Mouse (Mus musculus) heart, embryonic 13.5 days (tissue): Measurements from ENCODE around the gene Zfp629. TPM values are rescaled to one million over a fixed set of nuclear protein-coding genes. Genes with fewer than 3 reads are reported as not detected.

Experiments
- ATAC-seq: fragments of 200-750 bp; cut with Nextera tagmentation; 2 replicates; pipeline ENCODE4 v1.8.0; 2017; ENCODE audit warnings: moderate TSS enrichment; ENCODE audit not compliant: insufficient number of reproducible peaks, low FRiP score, low TSS enrichment; ENCODE audit errors: extremely low read depth
- H3K27ac ChIP-seq: fragments of 300-500 bp; sonication (generic); replicated peaks from 2 replicates; pipeline ENCODE4 v1.5.1; 2015; ENCODE audit warnings: moderate library complexity, mild to moderate bottlenecking, inconsistent platforms
- H3K27me3 ChIP-seq: fragments of 300-500 bp; sonication (generic); replicated peaks from 2 replicates; pipeline ENCODE4 v1.6.1; 2015; ENCODE audit warnings: mild to moderate bottlenecking, inconsistent platforms
- H3K36me3 ChIP-seq: fragments of 300-500 bp; sonication (generic); 2 replicates; pipeline ENCODE4 v1.6.1; 2015; ENCODE audit warnings: mild to moderate bottlenecking, inconsistent platforms
- H3K4me1 ChIP-seq: fragments of 300-500 bp; sonication (generic); 2 replicates; pipeline ENCODE4 v1.6.1; 2015; ENCODE audit warnings: inconsistent platforms
- H3K4me2 ChIP-seq: fragments of 300-500 bp; sonication (generic); 2 replicates; pipeline ENCODE4 v1.6.1; 2015; ENCODE audit warnings: inconsistent platforms, mild to moderate bottlenecking, moderate library complexity
- H3K4me3 ChIP-seq: fragments of 300-500 bp; sonication (generic); 2 replicates; pipeline ENCODE4 v1.5.1; 2015; ENCODE audit warnings: moderate library complexity, mild to moderate bottlenecking, inconsistent platforms
- H3K9ac ChIP-seq: fragments of 300-500 bp; sonication (generic); 2 replicates; pipeline ENCODE4 v1.6.1; 2015; ENCODE audit warnings: inconsistent platforms, mild to moderate bottlenecking, moderate library complexity
- H3K9me3 ChIP-seq: fragments of 300-500 bp; sonication (generic); 2 replicates; pipeline ENCODE4 v1.6.1; 2016; ENCODE audit warnings: inconsistent platforms
- WGBS: fragments of 180-500 bp; shearing (Covaris S2); methylation state at CpG from one replicate; pipeline ENCODE4 v1.1.7; 2015; ENCODE audit warnings: mixed read lengths; 5-methylcytosine and 5-hydroxymethylcytosine counted together
- polyA plus RNA-seq: library from polyadenylated mRNA; unstranded; fragments of >200 nt; fragmentation: Nextera tagmentation; extraction: Ambion mirVana; gene quantifications from 2 replicates; pipeline ENCODE4 v1.2.1, GENCODE M21; 2015

Gene Zfp629
- polyA plus RNA-seq, 1 experiment from 2014 or later, result 9.5 TPM

GRCm38 (mm10) chr7:127614511-127614890 is 1.1 kb downstream of the Zfp629 start:
- ATAC-seq, result peak; percentile 44
- no peaks in the 10 kb centered on the region for H3K27me3 ChIP-seq
- WGBS, result under 1% methylated on average over 36 of the region's 44 CpGs

GRCm38 (mm10) chr7:127614091-127614490 is 1.5 kb downstream of the Zfp629 start:
- H3K9me3 ChIP-seq, result peaks cover 27% of the 10 kb centered on the region
- 24% methylated on average over 8 of the region's 8 CpGs for WGBS
- peak overlapping the region; percentile 89 for H3K4me3 ChIP-seq

More at GRCm38 (mm10) chr7:127614511-127614890, 1.1 kb downstream of the Zfp629 start:
- peak overlapping the region; percentile 89 for H3K27ac ChIP-seq
- peaks cover 42% of the 10 kb centered on the region for H3K36me3 ChIP-seq
- peaks cover 23% of the 10 kb centered on the region for H3K4me1 ChIP-seq
- peaks cover 27% of the 10 kb centered on the region for H3K9me3 ChIP-seq
- H3K4me2 ChIP-seq, result peak overlapping the region; percentile 77
- H3K4me3 ChIP-seq, result peak overlapping the region; percentile 89
- H3K9ac ChIP-seq, result peak overlapping the region; percentile 99

GRCm38 (mm10) chr7:127613501-127613900 is 2.1 kb downstream of the Zfp629 start:
- Histone ChIP-seq H3K9ac (peak overlapping the region; percentile 99), H3K4me2 (peak overlapping the region; percentile 77), H3K9me3 (peaks cover 27% of the 10 kb centered on the region), H3K4me3 (peak overlapping the region; percentile 89), H3K4me1 (peaks cover 23% of the 10 kb centered on the region), H3K36me3 (peaks cover 52% of the 10 kb centered on the region), H3K27me3 (no peaks in the 10 kb centered on the region), H3K27ac (no peak overlapping the region)
- 86% methylated on average over 8 of the region's 8 CpGs for WGBS
- ATAC-seq, result no peak

More at GRCm38 (mm10) chr7:127614091-127614490, 1.5 kb downstream of the Zfp629 start:
- Histone ChIP-seq H3K9ac (peak overlapping the region; percentile 99), H3K27me3 (no peaks in the 10 kb centered on the region), H3K4me2 (peak overlapping the region; percentile 77), H3K4me1 (peaks cover 23% of the 10 kb centered on the region), H3K27ac (peak overlapping the region; percentile 89), H3K36me3 (peaks cover 47% of the 10 kb centered on the region)
- no peak for ATAC-seq

GRCm38 (mm10) chr7:127611561-127611960 is 4.0 kb downstream of the Zfp629 start:
- WGBS, result 93% methylated on average over 26 of the region's 26 CpGs
- no peak overlapping the region for H3K9ac ChIP-seq
- no peaks in the 10 kb centered on the region for H3K27me3 ChIP-seq
- peaks cover 23% of the 10 kb centered on the region for H3K4me1 ChIP-seq
- H3K4me3 ChIP-seq, result no peak overlapping the region
- ATAC-seq, result no peak
- H3K9me3 ChIP-seq, result peaks cover 27% of the 10 kb centered on the region
- peaks cover 72% of the 10 kb centered on the region for H3K36me3 ChIP-seq
- no peak overlapping the region for H3K27ac ChIP-seq
- H3K4me2 ChIP-seq, result no peak overlapping the region

DNA sequence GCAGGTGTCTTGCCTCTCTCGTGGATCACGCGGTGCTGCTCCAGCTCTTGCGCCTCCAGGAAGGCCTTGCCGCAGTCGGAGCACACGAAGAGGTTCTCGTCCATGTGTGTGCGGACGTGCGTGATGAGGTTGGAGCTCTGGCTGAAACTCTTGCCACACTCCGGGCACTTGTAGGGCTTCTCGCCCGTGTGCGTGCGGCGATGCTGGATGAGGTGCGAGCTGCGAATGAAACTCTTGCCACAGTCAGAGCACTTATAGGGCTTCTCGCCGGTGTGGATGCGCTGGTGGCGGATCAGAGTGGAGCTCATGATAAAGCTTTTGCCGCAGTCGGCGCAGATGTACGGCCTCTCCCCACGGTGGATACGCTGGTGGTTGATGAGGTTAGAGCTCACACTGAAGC is 4.6 kb downstream of the Zfp629 start:
- Histone ChIP-seq H3K9ac (no peak overlapping the region), H3K27me3 (no peaks in the 10 kb centered on the region), H3K36me3 (peaks cover 77% of the 10 kb centered on the region), H3K9me3 (peaks cover 27% of the 10 kb centered on the region), H3K4me2 (no peak overlapping the region), H3K4me3 (no peak overlapping the region), H3K27ac (no peak overlapping the region), H3K4me1 (peaks cover 18% of the 10 kb centered on the region)
- WGBS, result 94% methylated on average over 29 of the region's 29 CpGs
- ATAC-seq, result no peak

- Histone ChIP-seq H3K27me3 (no peaks in the 10 kb centered on the region), H3K4me3 (no peak overlapping the region), H3K4me1 (no peaks in the 10 kb centered on the region), H3K27ac (no peak overlapping the region), H3K9ac (no peak overlapping the region), H3K4me2 (no peak overlapping the region), H3K36me3 (peaks cover 91% of the 10 kb centered on the region), H3K9me3 (peaks cover 24% of the 10 kb centered on the region)
- 75% methylated on average over 6 of the region's 6 CpGs for WGBS
- ATAC-seq, result no peak
Observed at GRCm38 (mm10) chr7:127607150-127607549, 8.4 kb downstream of the Zfp629 start.

GRCm38 (mm10) chr7:127604256-127604655 is 11.3 kb downstream of the Zfp629 start:
- WGBS, result 85% methylated on average over 10 of the region's 10 CpGs
- no peak for ATAC-seq
- Histone ChIP-seq H3K36me3 (peaks cover 91% of the 10 kb centered on the region), H3K4me2 (no peak overlapping the region), H3K27ac (no peak overlapping the region), H3K9me3 (no peaks in the 10 kb centered on the region), H3K9ac (no peak overlapping the region), H3K4me3 (no peak overlapping the region), H3K27me3 (no peaks in the 10 kb centered on the region), H3K4me1 (no peaks in the 10 kb centered on the region)

GRCm38 (mm10) chr7:127602903-127603302 is 12.7 kb downstream of the Zfp629 start:
- ATAC-seq, result no peak
- Histone ChIP-seq H3K9ac (no peak overlapping the region), H3K4me3 (no peak overlapping the region), H3K4me1 (no peaks in the 10 kb centered on the region), H3K27me3 (no peaks in the 10 kb centered on the region), H3K27ac (no peak overlapping the region), H3K9me3 (no peaks in the 10 kb centered on the region), H3K36me3 (peaks cover 91% of the 10 kb centered on the region), H3K4me2 (no peak overlapping the region)
- 80% methylated on average over 2 of the region's 2 CpGs for WGBS

DNA sequence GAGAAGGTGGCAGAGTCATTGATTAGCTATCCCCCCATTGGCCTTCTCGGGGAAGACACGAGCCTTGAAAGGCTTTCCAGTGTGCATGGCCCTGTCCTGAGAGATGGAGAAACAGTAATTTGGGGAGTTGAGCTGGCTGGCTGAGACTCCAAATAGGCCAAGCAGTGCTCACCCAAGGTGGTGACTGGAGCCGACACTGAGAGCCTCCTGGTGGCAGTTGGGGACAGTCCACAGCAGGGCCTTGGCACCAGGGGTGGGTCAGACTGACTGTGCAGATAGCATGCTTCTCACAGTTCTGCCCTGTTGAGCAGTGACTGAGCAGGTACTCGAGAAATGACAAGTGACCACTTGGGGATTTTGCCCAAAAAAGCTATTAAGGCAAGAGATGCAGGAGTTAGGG is 13.9 kb downstream of the Zfp629 start:
- H3K4me1 ChIP-seq, result no peaks in the 10 kb centered on the region
- H3K27ac ChIP-seq, result no peak overlapping the region
- H3K9me3 ChIP-seq, result no peaks in the 10 kb centered on the region
- peaks cover 91% of the 10 kb centered on the region for H3K36me3 ChIP-seq
- WGBS, result 81% methylated on average over 4 of the region's 4 CpGs
- H3K4me2 ChIP-seq, result no peak overlapping the region
- no peaks in the 10 kb centered on the region for H3K27me3 ChIP-seq
- no peak overlapping the region for H3K4me3 ChIP-seq
- no peak overlapping the region for H3K9ac ChIP-seq
- no peak for ATAC-seq

- Histone ChIP-seq H3K9me3 (no peaks in the 10 kb centered on the region), H3K27ac (no peak overlapping the region), H3K4me1 (no peaks in the 10 kb centered on the region), H3K9ac (no peak overlapping the region), H3K4me3 (no peak overlapping the region), H3K27me3 (no peaks in the 10 kb centered on the region), H3K36me3 (peaks cover 94% of the 10 kb centered on the region), H3K4me2 (no peak overlapping the region)
- ATAC-seq, result no peak
- 90% methylated on average over 7 of the region's 7 CpGs for WGBS
Observed at GRCm38 (mm10) chr7:127600612-127601011, 15.0 kb downstream of the Zfp629 start.

- WGBS, result 95% methylated on average over 17 of the region's 17 CpGs
Observed at GRCm38 (mm10) chr7:127596747-127597146, 18.9 kb downstream of the Zfp629 start.

GRCm38 (mm10) chr7:127592575-127592974 is 23.0 kb downstream of the Zfp629 start:
- H3K9me3 ChIP-seq, result no peaks in the 10 kb centered on the region
- 90% methylated on average over 14 of the region's 14 CpGs for WGBS
- no peak overlapping the region for H3K4me2 ChIP-seq
- peaks cover 82% of the 10 kb centered on the region for H3K36me3 ChIP-seq
- no peak for ATAC-seq
- no peak overlapping the region for H3K4me3 ChIP-seq
- H3K9ac ChIP-seq, result no peak overlapping the region
- H3K27ac ChIP-seq, result no peak overlapping the region
- peaks cover 11% of the 10 kb centered on the region for H3K4me1 ChIP-seq
- H3K27me3 ChIP-seq, result no peaks in the 10 kb centered on the region

More at GRCm38 (mm10) chr7:127596747-127597146, 18.9 kb downstream of the Zfp629 start:
- no peak overlapping the region for H3K9ac ChIP-seq
- peaks cover 100% of the 10 kb centered on the region for H3K36me3 ChIP-seq
- H3K4me2 ChIP-seq, result no peak overlapping the region
- no peaks in the 10 kb centered on the region for H3K27me3 ChIP-seq
- H3K4me3 ChIP-seq, result no peak overlapping the region
- no peak for ATAC-seq
- no peaks in the 10 kb centered on the region for H3K9me3 ChIP-seq
- no peaks in the 10 kb centered on the region for H3K4me1 ChIP-seq
- H3K27ac ChIP-seq, result no peak overlapping the region
